Mouse (Mus musculus) liver, postnatal 0 days (tissue): Measurements from ENCODE around the gene Sost. TPM values are rescaled to one million over a fixed set of nuclear protein-coding genes. Genes with fewer than 3 reads are reported as not detected.

ENCODE experiments used
- ATAC-seq: fragments of 200-750 bp; cut with Nextera tagmentation; 2 replicates; pipeline ENCODE4 v1.8.0; 2017; ENCODE audit warnings: mild to moderate bottlenecking, moderate library complexity
- DNase-seq: peaks from one replicate; pipeline ENCODE4 v3.0.0-alpha.2; 2016
- H3K27ac ChIP-seq: fragments of 300-500 bp; sonication (generic); 2 replicates; pipeline ENCODE4 v1.5.1; 2014; ENCODE audit warnings: antibody characterized with exemption, moderate library complexity, mild to moderate bottlenecking, low read depth
- H3K27me3 ChIP-seq: fragments of 300-500 bp; sonication (generic); 2 replicates; pipeline ENCODE4 v1.6.1; 2014; ENCODE audit warnings: low read length, control low read depth, mixed read lengths; ENCODE audit not compliant: insufficient read depth
- H3K36me3 ChIP-seq: fragments of 300-500 bp; sonication (generic); replicated peaks from 2 replicates; pipeline ENCODE4 v1.6.1; 2014; ENCODE audit warnings: mild to moderate bottlenecking, control low read depth, low read length, moderate library complexity, mixed read lengths; ENCODE audit not compliant: insufficient read depth
- H3K4me1 ChIP-seq: fragments of 300-500 bp; sonication (generic); 2 replicates; pipeline ENCODE4 v1.6.1; 2014; ENCODE audit warnings: antibody characterized with exemption, mild to moderate bottlenecking, control low read depth; ENCODE audit not compliant: insufficient read depth
- H3K4me2 ChIP-seq: fragments of 300-500 bp; sonication (generic); 2 replicates; pipeline ENCODE4 v1.6.1; 2014; ENCODE audit warnings: low read depth, mild to moderate bottlenecking, low read length, moderate library complexity, mixed read lengths
- H3K4me3 ChIP-seq: fragments of 300-500 bp; sonication (generic); 2 replicates; pipeline ENCODE4 v1.5.1; 2014; ENCODE audit warnings: low read depth, low read length
- H3K9ac ChIP-seq: fragments of 300-500 bp; sonication (generic); replicated peaks from 2 replicates; pipeline ENCODE4 v1.6.1; 2014; ENCODE audit warnings: mild to moderate bottlenecking, moderate library complexity
- H3K9me3 ChIP-seq: fragments of 300-500 bp; sonication (generic); 2 replicates; pipeline ENCODE4 v1.6.1; 2016; ENCODE audit warnings: mild to moderate bottlenecking, control low read depth, low read length, mixed read lengths
- CTCF ChIP-seq: sonication (generic); IDR thresholded peaks from 2 replicates; pipeline ENCODE4 v1.5.1; 2016; ENCODE audit warnings: antibody characterized with exemption, low read depth
- EP300 ChIP-seq: IDR thresholded peaks from 2 replicates; pipeline ENCODE4 v1.6.1; 2016; ENCODE audit warnings: antibody characterized with exemption, low read depth, mild to moderate bottlenecking
- whole genome bisulfite sequencing: fragments of 180-500 bp; shearing (Covaris S2); extraction: QIAGEN DNeasy Blood & Tissue Kit; methylation state at CpG from one replicate; pipeline ENCODE4 v1.1.7; 2014; ENCODE audit not compliant: insufficient replicate concordance; 5-methylcytosine and 5-hydroxymethylcytosine counted together
- polyA plus RNA-seq: library from polyadenylated mRNA; unstranded; fragments of >200 nt; fragmentation: Nextera tagmentation; extraction: Ambion mirVana; gene quantifications from 2 replicates; pipeline ENCODE4 v1.2.1, GENCODE M21; 2015

Gene Sost
- polyA plus RNA-seq, 1 experiment from 2014 or later: not detected

DNA sequence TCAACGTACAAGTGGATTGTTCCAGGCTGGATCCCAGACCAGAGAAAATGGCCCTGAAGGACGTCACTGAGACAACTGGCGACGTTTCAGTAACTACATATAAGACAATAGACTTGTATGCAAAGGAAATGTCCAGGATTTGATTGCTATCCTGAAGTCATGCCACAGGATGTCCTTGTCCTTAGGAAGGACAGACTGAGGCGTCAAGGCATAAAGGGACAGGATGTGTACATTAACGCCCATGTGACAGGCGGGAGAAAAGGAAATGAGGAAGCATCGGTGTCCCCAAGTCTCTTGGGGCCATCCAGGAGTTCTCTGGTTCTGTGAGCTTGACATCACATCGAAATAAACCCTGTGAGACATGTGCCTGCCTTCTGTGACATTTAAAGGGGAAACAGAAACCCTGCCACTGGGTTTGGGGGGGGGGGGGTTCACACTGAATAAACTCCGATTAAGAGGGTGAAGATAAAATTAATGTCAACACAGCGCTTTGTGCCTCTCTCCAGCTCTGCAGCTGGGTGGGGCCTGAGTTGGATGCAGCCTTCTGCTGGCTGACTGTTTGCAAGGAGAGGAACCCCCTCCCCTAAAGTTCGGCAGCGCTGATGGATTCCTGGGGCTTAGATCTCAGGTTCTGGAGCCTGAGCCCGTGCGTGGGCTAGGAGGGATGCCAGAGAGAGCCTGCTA, 42.3 kb upstream of the Sost start:
- Histone ChIP-seq H3K4me3 (no peak overlapping the region), H3K4me2 (no peak overlapping the region), H3K9me3 (no peaks in the 10 kb centered on the region), H3K27me3 (no peaks in the 10 kb centered on the region), H3K27ac (no peak overlapping the region), H3K36me3 (no peaks in the 10 kb centered on the region), H3K9ac (no peak overlapping the region), H3K4me1 (no peaks in the 10 kb centered on the region)
- peak; percentile 27; the same call in 1 of the 2 replicates for ATAC-seq
- no peak for DNase-seq
- 64% methylated on average over 15 of the region's 15 CpGs for WGBS
- TF ChIP-seq EP300 (peak; percentile 63), CTCF (no peak)

DNA sequence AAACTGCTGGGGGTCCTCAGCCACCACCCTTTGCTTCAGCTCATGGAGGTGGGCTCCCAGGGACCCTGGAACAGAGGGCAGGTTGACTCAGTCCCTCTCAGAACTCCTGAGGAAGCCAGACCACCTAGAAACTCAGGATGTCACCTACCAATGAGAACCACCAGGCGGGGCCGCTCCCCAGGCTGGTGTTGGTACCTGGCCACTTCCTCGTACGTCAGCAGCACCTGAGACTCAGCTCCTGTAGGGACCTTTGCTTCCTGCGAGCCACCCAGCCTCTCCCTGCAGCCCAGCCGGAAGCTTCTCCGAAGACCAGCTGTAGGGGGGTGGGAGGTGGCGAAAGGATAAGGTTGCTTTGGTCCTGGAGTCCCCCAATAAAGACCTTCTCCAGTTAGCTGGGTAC, 41.6 kb upstream of the Sost start:
- Histone ChIP-seq H3K27me3 (no peaks in the 10 kb centered on the region), H3K4me1 (no peaks in the 10 kb centered on the region), H3K4me3 (no peak overlapping the region), H3K4me2 (no peak overlapping the region), H3K9me3 (no peaks in the 10 kb centered on the region), H3K9ac (no peak overlapping the region), H3K27ac (no peak overlapping the region), H3K36me3 (no peaks in the 10 kb centered on the region)
- no peak for ATAC-seq
- WGBS: 83% methylated on average over 8 of the region's 8 CpGs
- TF ChIP-seq CTCF: no peak
- TF ChIP-seq EP300: no peak
- DNase-seq: no peak

DNA sequence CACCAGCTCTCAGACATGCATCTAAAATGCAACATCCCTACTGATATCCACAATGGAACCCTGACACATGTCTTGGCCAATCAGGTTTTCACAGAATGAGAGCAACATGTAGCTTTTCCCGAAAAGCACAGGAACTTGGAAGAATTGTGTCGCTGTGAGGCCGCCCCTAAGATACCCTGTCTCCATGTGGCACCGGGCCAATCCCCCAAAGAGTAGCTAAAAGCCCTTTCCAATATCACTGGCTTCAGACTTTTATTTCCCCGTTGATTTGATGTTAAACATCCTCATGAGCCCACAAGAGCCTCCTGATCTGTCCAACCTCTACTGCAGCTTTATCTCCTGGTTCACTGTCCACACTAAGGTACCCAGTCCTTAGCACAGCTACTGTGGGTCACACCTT, 39.9 kb upstream of the Sost start:
- Histone ChIP-seq H3K9ac (no peak overlapping the region), H3K4me1 (no peaks in the 10 kb centered on the region), H3K4me3 (no peak overlapping the region), H3K4me2 (no peak overlapping the region), H3K36me3 (no peaks in the 10 kb centered on the region), H3K9me3 (no peaks in the 10 kb centered on the region), H3K27ac (no peak overlapping the region), H3K27me3 (no peaks in the 10 kb centered on the region)
- ATAC-seq (no peak), DNase-seq (no peak)
- TF ChIP-seq EP300: no peak
- no peak for TF ChIP-seq CTCF
- 70% methylated on average over 5 of the region's 5 CpGs for WGBS

DNA sequence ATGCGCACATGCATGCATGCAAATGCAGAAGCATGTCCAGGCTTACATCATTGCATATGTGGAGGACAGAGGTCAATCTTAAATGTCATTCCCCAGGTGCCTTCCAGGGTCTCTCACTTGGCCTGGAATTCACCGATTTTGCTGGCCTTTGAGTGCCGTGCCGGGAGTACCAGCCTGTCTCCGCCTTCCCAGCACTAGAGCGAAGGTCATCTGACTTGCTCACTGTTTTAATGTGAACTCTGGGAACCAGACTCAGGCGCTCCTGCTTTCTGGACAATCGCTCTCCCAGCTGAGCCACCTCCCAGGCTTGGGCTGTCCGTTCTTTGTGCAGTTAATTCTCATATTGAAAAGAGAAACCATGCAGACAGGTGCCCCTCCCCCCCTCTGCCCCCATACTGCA, 39.5 kb upstream of the Sost start:
- H3K9ac ChIP-seq: no peak overlapping the region
- no peak overlapping the region for H3K4me3 ChIP-seq
- 69% methylated on average over 9 of the region's 9 CpGs for WGBS
- ATAC-seq (peak; percentile 62), DNase-seq (no peak)
- H3K4me1 ChIP-seq: no peaks in the 10 kb centered on the region
- H3K27me3 ChIP-seq: no peaks in the 10 kb centered on the region
- no peak overlapping the region for H3K4me2 ChIP-seq
- no peaks in the 10 kb centered on the region for H3K9me3 ChIP-seq
- peak overlapping the region; percentile 34; the same call in 1 of the 2 replicates for H3K27ac ChIP-seq
- TF ChIP-seq EP300: no peak
- no peak for TF ChIP-seq CTCF
- no peaks in the 10 kb centered on the region for H3K36me3 ChIP-seq

DNA sequence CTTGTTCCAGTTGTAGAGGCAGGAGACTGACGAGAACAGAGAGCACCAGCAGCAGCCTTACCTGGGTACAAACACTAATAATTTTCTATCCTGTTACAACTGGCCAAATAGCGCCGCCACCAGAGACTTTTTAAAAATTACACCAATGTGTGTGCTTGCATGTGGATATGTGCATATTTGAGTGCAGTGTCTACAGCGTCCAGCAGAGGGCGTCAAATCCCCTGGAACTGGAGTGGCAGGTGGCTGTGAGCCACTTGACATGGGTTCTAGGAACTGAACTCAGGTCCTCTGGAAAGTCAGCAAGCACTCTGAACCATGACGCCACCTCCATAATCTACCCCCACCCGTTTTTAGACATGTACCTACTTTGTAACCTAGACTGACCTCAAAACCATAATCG, 37.4 kb upstream of the Sost start:
- Histone ChIP-seq H3K4me2 (no peak overlapping the region), H3K9me3 (no peaks in the 10 kb centered on the region), H3K27ac (no peak overlapping the region), H3K4me1 (no peaks in the 10 kb centered on the region), H3K4me3 (no peak overlapping the region), H3K27me3 (no peaks in the 10 kb centered on the region), H3K9ac (no peak overlapping the region), H3K36me3 (no peaks in the 10 kb centered on the region)
- ATAC-seq (no peak), DNase-seq (no peak)
- TF ChIP-seq CTCF (peak; percentile 55), EP300 (no peak)
- 81% methylated on average over 8 of the region's 8 CpGs for WGBS

DNA sequence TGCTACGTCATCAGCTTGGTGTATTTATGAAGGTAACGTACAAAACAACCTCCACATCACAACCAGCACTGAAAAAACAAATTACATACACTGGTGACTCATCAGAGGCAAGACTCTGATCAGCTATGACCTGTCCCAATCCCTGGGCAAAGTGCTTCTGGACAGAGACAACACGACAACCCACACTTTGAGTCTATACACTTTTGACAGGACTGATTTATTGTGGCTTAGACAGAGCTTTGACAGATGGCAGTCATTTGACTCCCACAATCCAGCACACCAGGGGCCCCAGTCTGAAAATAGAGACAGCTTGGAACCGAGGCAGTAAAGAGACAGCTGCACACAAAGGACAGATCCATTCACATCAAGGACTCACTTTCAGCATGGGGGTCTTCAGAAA, 32.7 kb upstream of the Sost start:
- Histone ChIP-seq H3K36me3 (no peaks in the 10 kb centered on the region), H3K4me1 (no peaks in the 10 kb centered on the region), H3K4me2 (no peak overlapping the region), H3K27me3 (no peaks in the 10 kb centered on the region), H3K4me3 (no peak overlapping the region), H3K9me3 (no peaks in the 10 kb centered on the region), H3K27ac (peak overlapping the region; percentile 5; the same call in 1 of the 2 replicates), H3K9ac (no peak overlapping the region)
- TF ChIP-seq EP300 (peak; percentile 61; the same call in 1 of the 2 replicates), CTCF (no peak)
- peak; percentile 79 for ATAC-seq
- WGBS: 59% methylated on average over 4 of the region's 4 CpGs
- no peak for DNase-seq
